Mouse (Mus musculus) liver, embryonic 14.5 days (tissue): ENCODE data around the gene Atcay.
A peak's percentile ranks its signal among the peaks of the same experiment; 100 is the strongest.

Source experiments
- CTCF ChIP-seq: IDR thresholded peaks from 2 replicates; pipeline ENCODE4 v1.5.1; 2016; ENCODE audit warnings: antibody characterized with exemption, low read depth, control low read depth
- EP300 ChIP-seq: IDR thresholded peaks from 2 replicates; pipeline ENCODE4 v1.6.1; 2016; ENCODE audit warnings: antibody characterized with exemption, low read depth

- TF ChIP-seq CTCF (peak; percentile 98), EP300 (no peak)
Observed at GRCm38 (mm10) chr10:81244595-81244994, 14.0 kb upstream of the Atcay start.
